Mouse (Mus musculus): ENCODE measurements around the gene Plxnd1. TPM values are rescaled to one million over a fixed set of nuclear protein-coding genes. Genes with fewer than 3 reads are reported as not detected.

The Plxnd1 gene
- polyA plus RNA-seq, 1 experiment from 2014 or later, result 45.2 TPM

GRCm38 (mm10) chr6:115927292-115928242 is 67.2 kb downstream of the Plxnd1 start:
- WGBS, result 77% methylated on average over 10 of the region's 10 CpGs
- H3K27ac ChIP-seq (ENCODE audit: low read length), result no peak overlapping the region
- no peaks in the 10 kb centered on the region for H3K9me3 ChIP-seq (ENCODE audit: control insufficient read depth, low read length)
- no peaks in the 10 kb centered on the region for H3K27me3 ChIP-seq (ENCODE audit: control insufficient read depth, insufficient read depth, low read depth, low read length)
- H3K9ac ChIP-seq (ENCODE audit: low read length), result no peak overlapping the region
- ATAC-seq (ENCODE audit: low read depth), result no peak
- H3K4me2 ChIP-seq (ENCODE audit: low read depth, low read length), result no peak overlapping the region
- H3K4me1 ChIP-seq (replicated peaks; ENCODE audit: control insufficient read depth, insufficient read depth, low read length), result peaks cover 20% of the 10 kb centered on the region
- no peaks in the 10 kb centered on the region for H3K36me3 ChIP-seq (ENCODE audit: control insufficient read depth, insufficient read depth, low read length)
- no peak overlapping the region for H3K4me3 ChIP-seq (ENCODE audit: low read length)

GRCm38 (mm10) chr6:115926416-115926815 is 68.4 kb downstream of the Plxnd1 start:
- H3K9me3 ChIP-seq (ENCODE audit: control insufficient read depth, low read length), result no peaks in the 10 kb centered on the region
- no peak overlapping the region for H3K27ac ChIP-seq (ENCODE audit: low read length)
- H3K4me1 ChIP-seq (replicated peaks; ENCODE audit: control insufficient read depth, insufficient read depth, low read length), result peaks cover 20% of the 10 kb centered on the region
- H3K4me2 ChIP-seq (ENCODE audit: low read depth, low read length), result no peak overlapping the region
- no peak overlapping the region for H3K4me3 ChIP-seq (ENCODE audit: low read length)
- no peak overlapping the region for H3K9ac ChIP-seq (ENCODE audit: low read length)
- no peaks in the 10 kb centered on the region for H3K27me3 ChIP-seq (ENCODE audit: control insufficient read depth, insufficient read depth, low read depth, low read length)
- ATAC-seq (ENCODE audit: low read depth), result no peak
- 75% methylated on average over 10 of the region's 10 CpGs for WGBS
- no peaks in the 10 kb centered on the region for H3K36me3 ChIP-seq (ENCODE audit: control insufficient read depth, insufficient read depth, low read length)

- peak; percentile 81 for ATAC-seq (ENCODE audit: low read depth)
- H3K27ac ChIP-seq (ENCODE audit: low read length), result no peak overlapping the region
- WGBS, result 29% methylated on average over 6 of the region's 6 CpGs
Observed at GRCm38 (mm10) chr6:115924829-115925228, 70.0 kb downstream of the Plxnd1 start.

GRCm38 (mm10) chr6:115919876-115920275 is 74.9 kb downstream of the Plxnd1 start:
- H3K4me3 ChIP-seq (ENCODE audit: low read length), result no peak overlapping the region
- ATAC-seq (ENCODE audit: low read depth), result no peak
- no peaks in the 10 kb centered on the region for H3K27me3 ChIP-seq (ENCODE audit: control insufficient read depth, insufficient read depth, low read depth, low read length)
- no peaks in the 10 kb centered on the region for H3K9me3 ChIP-seq (ENCODE audit: control insufficient read depth, low read length)
- H3K9ac ChIP-seq (ENCODE audit: low read length), result no peak overlapping the region
- H3K4me1 ChIP-seq (replicated peaks; ENCODE audit: control insufficient read depth, insufficient read depth, low read length), result peaks cover 8% of the 10 kb centered on the region
- WGBS, result 80% methylated on average over 5 of the region's 5 CpGs
- no peak overlapping the region for H3K27ac ChIP-seq (ENCODE audit: low read length)
- H3K36me3 ChIP-seq (ENCODE audit: control insufficient read depth, insufficient read depth, low read length), result no peaks in the 10 kb centered on the region
- H3K4me2 ChIP-seq (ENCODE audit: low read depth, low read length), result no peak overlapping the region

More at GRCm38 (mm10) chr6:115924829-115925228, 70.0 kb downstream of the Plxnd1 start:
- Histone ChIP-seq H3K4me3 (ENCODE audit: low read length) (no peak overlapping the region), H3K27me3 (ENCODE audit: control insufficient read depth, insufficient read depth, low read depth, low read length) (no peaks in the 10 kb centered on the region), H3K9me3 (ENCODE audit: control insufficient read depth, low read length) (no peaks in the 10 kb centered on the region), H3K4me2 (ENCODE audit: low read depth, low read length) (no peak overlapping the region), H3K36me3 (ENCODE audit: control insufficient read depth, insufficient read depth, low read length) (no peaks in the 10 kb centered on the region), H3K4me1 (replicated peaks; ENCODE audit: control insufficient read depth, insufficient read depth, low read length) (peaks cover 13% of the 10 kb centered on the region), H3K9ac (ENCODE audit: low read length) (no peak overlapping the region)

- Histone ChIP-seq H3K36me3 (ENCODE audit: control insufficient read depth, insufficient read depth, low read length) (no peaks in the 10 kb centered on the region), H3K9me3 (ENCODE audit: control insufficient read depth, low read length) (no peaks in the 10 kb centered on the region), H3K27me3 (ENCODE audit: control insufficient read depth, insufficient read depth, low read depth, low read length) (no peaks in the 10 kb centered on the region), H3K4me1 (replicated peaks; ENCODE audit: control insufficient read depth, insufficient read depth, low read length) (no peaks in the 10 kb centered on the region), H3K4me2 (ENCODE audit: low read depth, low read length) (no peak overlapping the region), H3K4me3 (ENCODE audit: low read length) (no peak overlapping the region), H3K9ac (ENCODE audit: low read length) (no peak overlapping the region), H3K27ac (ENCODE audit: low read length) (no peak overlapping the region)
- 88% methylated on average over 1 of the region's 1 CpGs for WGBS
- ATAC-seq (ENCODE audit: low read depth), result no peak
Observed at GRCm38 (mm10) chr6:115918615-115919014, 76.2 kb downstream of the Plxnd1 start.

- Histone ChIP-seq H3K4me3 (ENCODE audit: low read length) (no peak overlapping the region), H3K27ac (ENCODE audit: low read length) (no peak overlapping the region), H3K4me2 (ENCODE audit: low read depth, low read length) (no peak overlapping the region), H3K9me3 (ENCODE audit: control insufficient read depth, low read length) (no peaks in the 10 kb centered on the region), H3K4me1 (replicated peaks; ENCODE audit: control insufficient read depth, insufficient read depth, low read length) (no peaks in the 10 kb centered on the region; the same call in 1 of the 2 replicates), H3K27me3 (ENCODE audit: control insufficient read depth, insufficient read depth, low read depth, low read length) (no peaks in the 10 kb centered on the region), H3K36me3 (ENCODE audit: control insufficient read depth, insufficient read depth, low read length) (no peaks in the 10 kb centered on the region), H3K9ac (ENCODE audit: low read length) (no peak overlapping the region)
- ATAC-seq (ENCODE audit: low read depth), result peak; percentile 10
- WGBS, result 53% methylated on average over 5 of the region's 5 CpGs
Observed at GRCm38 (mm10) chr6:115916611-115917010, 78.2 kb downstream of the Plxnd1 start.

- Histone ChIP-seq H3K9ac (ENCODE audit: low read length) (no peak overlapping the region), H3K4me3 (ENCODE audit: low read length) (no peak overlapping the region), H3K27ac (ENCODE audit: low read length) (no peak overlapping the region), H3K4me1 (replicated peaks; ENCODE audit: control insufficient read depth, insufficient read depth, low read length) (no peaks in the 10 kb centered on the region; the same call in 1 of the 2 replicates), H3K9me3 (ENCODE audit: control insufficient read depth, low read length) (no peaks in the 10 kb centered on the region), H3K4me2 (ENCODE audit: low read depth, low read length) (no peak overlapping the region), H3K36me3 (ENCODE audit: control insufficient read depth, insufficient read depth, low read length) (no peaks in the 10 kb centered on the region), H3K27me3 (ENCODE audit: control insufficient read depth, insufficient read depth, low read depth, low read length) (no peaks in the 10 kb centered on the region)
- WGBS, result 50% methylated on average over 17 of the region's 17 CpGs
- no peak for ATAC-seq (ENCODE audit: low read depth)
Observed at GRCm38 (mm10) chr6:115915601-115916445, 79.0 kb downstream of the Plxnd1 start.

GRCm38 (mm10) chr6:115914511-115915202 is 80.1 kb downstream of the Plxnd1 start:
- Histone ChIP-seq H3K4me2 (ENCODE audit: low read depth, low read length) (no peak overlapping the region), H3K27me3 (ENCODE audit: control insufficient read depth, insufficient read depth, low read depth, low read length) (no peaks in the 10 kb centered on the region), H3K9me3 (ENCODE audit: control insufficient read depth, low read length) (no peaks in the 10 kb centered on the region), H3K9ac (ENCODE audit: low read length) (no peak overlapping the region), H3K36me3 (ENCODE audit: control insufficient read depth, insufficient read depth, low read length) (no peaks in the 10 kb centered on the region), H3K27ac (ENCODE audit: low read length) (no peak overlapping the region), H3K4me1 (replicated peaks; ENCODE audit: control insufficient read depth, insufficient read depth, low read length) (peaks cover 2% of the 10 kb centered on the region; the same call in 1 of the 2 replicates), H3K4me3 (ENCODE audit: low read length) (no peak overlapping the region)
- 84% methylated on average over 15 of the region's 15 CpGs for WGBS
- no peak for ATAC-seq (ENCODE audit: low read depth)
